Mouse (Mus musculus): ENCODE data around the gene Srgn.
"Not testable (repeated sequence)": the region's sequence is repeated elsewhere in the genome, so short reads cannot be mapped to it uniquely, and the experiment has no call there.

The Srgn gene

DNA sequence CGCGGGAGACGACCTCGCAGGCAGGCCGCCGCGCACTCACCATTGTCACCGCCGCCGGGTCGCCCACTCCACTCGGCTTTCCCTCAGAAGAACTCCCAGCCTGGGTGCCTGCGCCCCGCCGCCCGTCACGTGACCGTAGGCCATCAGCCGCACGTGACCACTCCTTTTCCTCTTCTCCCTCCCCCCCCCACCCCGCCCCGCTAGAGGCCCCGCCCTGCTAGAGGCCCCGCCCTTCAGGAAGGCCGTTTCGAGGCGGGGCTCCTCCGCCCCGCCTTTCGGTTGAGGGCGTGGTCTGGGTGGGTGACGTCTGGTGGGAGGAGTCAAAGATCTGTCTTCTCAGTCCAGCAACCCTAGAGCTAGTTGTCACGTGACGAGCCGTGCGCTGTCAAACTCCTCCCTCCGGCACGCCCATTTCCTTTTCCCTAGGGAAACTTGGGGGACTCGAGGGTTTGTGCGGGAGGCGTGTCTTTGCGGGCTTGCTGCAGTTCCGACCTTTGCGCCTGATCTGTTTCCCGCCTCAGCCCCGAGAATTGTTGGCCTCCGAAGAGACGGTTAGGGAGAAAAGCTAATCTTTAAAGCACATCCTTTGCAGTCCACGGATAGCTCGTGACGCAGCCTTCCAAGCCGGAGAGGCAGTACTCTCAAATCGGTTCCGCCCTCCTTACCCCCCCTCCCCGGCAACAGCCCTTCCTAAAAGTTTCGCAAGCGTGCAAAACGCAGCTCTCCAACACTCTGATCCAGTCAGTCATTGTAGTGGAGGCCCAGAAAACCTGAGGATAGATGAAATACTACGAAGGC is 40.4 kb downstream of the Srgn start, which contains the start of gene Vps26a:
Vps26a (minus strand) TSS at position 188 of the 798 bp plus-strand sequence.
- in situ Hi-C loops (cut with MboI, MseI): no loop called here

DNA sequence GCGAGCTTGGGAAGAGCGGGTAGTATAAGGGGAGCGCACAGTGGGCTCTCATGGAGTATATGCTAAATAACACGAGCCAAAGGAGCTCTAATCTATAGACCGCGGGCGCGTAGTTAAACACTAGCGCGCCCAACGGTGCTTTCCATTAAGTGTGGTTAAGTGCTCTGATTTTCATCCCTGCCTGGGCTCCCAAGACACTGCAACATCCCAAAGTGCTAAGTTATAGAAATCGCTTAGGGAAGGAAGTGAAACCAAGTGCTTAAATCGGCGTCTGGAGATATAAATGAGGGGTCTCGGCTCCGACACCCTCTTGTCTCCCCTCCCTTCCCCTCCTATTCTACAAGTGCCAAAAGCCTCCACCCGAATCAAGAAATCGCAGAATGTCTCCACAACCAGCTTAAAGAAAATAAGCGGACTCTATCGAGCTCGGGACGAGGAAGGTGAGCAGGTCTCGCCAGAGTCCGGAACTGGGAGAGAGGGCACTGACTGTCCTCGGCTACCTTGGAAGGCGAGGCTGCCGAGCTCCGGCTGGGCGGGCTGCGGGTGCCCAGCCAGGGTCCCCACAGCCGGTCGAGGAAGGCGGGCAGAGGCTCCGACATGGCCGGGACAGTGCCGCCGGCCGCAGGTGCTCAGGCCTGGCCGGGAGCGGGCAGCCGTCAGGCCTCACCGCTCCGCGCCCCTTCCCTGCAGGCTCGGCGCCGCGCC is 41.2 kb downstream of the Srgn start:
- in situ Hi-C loops (cut with MboI, MseI): no loop called here

GRCm38 (mm10) chr10:62481108-62481852 is 46.0 kb downstream of the Srgn start:
- in situ Hi-C loops (cut with MboI, MseI): no loop called here

- in situ Hi-C loops (cut with MboI, MseI): no loop called here
These were observed 50.3 kb downstream of the Srgn start for GRCm38 (mm10) chr10:62476980-62477379.

- in situ Hi-C loops (cut with MboI, MseI): no loop called here
These were observed 52.3 kb downstream of the Srgn start for GRCm38 (mm10) chr10:62474944-62475343.

DNA sequence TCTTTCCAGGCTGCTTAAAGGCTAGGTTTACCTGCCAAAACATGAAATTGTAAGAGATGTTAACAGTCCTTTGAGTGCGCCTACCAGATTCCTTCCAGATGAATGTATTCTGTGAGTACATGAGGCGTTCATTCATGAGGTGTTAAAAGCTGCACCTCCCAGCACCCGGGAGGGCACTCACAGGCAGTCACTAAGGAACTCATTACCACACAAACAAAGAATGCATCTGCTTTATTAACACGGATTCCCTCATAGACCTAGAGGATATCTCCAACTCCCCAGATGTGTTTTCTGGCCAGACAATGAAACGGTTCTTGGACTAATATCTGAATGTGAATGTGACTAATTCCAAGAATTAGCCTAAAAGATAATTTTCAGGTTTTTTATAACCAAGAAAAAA is 56.1 kb downstream of the Srgn start:
- in situ Hi-C loops (cut with MboI, MseI): no loop called here

- in situ Hi-C loops (cut with MboI, MseI): no loop called here
These were observed 57.5 kb downstream of the Srgn start for GRCm38 (mm10) chr10:62469736-62470135.

- in situ Hi-C loops (cut with MboI, MseI): no loop called here
These were observed 65.9 kb downstream of the Srgn start for GRCm38 (mm10) chr10:62461321-62461720.

- in situ Hi-C loops (cut with MboI, MseI): not testable (repeated sequence)
These were observed 75.2 kb downstream of the Srgn start for GRCm38 (mm10) chr10:62452001-62452400.

- in situ Hi-C loops (cut with MboI, MseI): no loop called here
These were observed 77.0 kb downstream of the Srgn start for GRCm38 (mm10) chr10:62450280-62450640.

DNA sequence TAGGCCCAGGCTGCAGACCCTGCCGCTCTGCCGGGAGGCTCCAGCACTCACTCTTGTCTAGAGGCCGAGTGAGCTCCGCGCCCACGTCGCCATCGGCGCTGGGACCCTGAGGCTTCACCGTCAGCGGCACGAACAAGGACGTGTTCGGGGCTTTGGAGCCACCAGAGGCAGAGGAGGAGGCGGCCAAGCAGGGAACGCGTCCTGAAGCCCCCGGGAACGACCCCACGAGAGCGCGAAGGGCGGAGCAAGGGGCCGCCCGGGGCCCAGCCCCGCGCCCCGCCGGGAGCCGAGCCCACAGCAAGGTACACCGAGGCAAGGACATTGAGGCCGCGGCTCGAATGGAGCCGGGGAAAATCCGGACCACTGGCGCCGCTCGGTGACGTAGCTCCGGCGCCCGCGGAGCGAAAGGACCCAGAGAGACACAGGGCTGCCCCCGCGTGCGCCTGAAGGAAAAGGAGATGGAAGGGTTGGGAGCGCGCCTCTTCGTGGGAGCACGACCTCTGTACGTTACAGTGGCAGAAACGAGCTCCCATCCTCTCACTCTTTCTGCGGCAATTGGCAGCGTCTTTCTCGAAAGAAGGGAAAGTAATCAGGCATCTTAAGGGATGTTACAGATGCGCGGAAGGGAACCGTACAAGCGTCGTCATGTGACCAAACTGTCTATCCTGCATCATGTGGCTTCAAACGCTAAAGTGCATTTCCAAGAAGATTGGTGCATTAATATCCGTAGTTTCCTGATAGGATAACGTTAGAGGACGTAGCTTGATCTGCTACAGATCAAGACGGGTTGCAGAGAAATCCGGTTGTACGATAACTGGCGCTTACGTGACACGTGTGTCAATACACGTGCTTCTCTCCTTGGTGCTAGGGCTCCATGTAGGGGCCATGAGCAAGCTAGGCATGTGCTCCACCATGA is 77.6 kb downstream of the Srgn start, which contains the start of the genes 4930507D05Rik and Supv3l1:
4930507D05Rik (plus strand) TSS at position 126 of the 916 bp plus-strand sequence.
Supv3l1 (minus strand) TSS at position 375 of the 916 bp plus-strand sequence.
- in situ Hi-C loops (cut with MboI, MseI): no loop called here

All from T-helper 2 cell (primary cell).